Mouse (Mus musculus) hindlimb bud, embryonic 11.5 days (tissue): ENCODE data around the gene Npas3.
A peak's percentile ranks its signal among the peaks of the same experiment; 100 is the strongest.

Experiments used
- DNase-seq: peaks from one replicate; pipeline ENCODE4 v3.0.0-alpha.2; 2012; ENCODE audit warnings: low read depth, low spot score; ENCODE audit errors: extremely low spot score

Npas3 gene

DNA sequence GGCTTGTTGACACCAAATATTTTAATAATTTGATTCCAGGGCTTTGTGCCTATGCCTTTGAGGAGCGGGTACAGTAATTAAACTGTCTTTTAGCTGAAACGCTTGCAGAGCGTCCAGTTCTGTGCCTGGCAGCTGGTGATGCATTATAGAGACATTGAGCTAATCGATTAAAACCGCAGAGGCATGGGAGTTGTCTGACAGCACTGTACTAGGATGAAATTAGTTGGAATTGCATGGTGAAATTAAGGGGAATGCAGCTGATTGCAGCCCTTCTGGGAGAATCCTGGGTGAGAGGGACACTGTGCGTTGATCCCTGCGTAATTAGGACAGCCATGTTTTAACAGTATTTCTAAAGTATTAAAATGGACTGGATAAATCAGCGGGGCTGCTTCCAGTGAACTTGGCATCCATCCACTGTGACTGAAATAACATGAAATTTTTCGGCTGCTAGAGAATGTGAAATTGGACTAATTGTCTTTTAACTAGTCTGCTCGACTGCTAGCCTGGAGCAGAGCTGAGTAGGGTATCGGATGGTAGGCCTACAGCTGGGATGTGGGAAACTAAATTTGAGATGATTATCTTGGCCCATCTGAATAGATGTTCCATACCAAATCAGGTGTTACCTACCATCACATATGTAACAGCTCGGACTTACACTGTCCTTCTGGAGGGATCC is 318.4 kb downstream of the Npas3 start:
- DNase-seq = no peak

DNA sequence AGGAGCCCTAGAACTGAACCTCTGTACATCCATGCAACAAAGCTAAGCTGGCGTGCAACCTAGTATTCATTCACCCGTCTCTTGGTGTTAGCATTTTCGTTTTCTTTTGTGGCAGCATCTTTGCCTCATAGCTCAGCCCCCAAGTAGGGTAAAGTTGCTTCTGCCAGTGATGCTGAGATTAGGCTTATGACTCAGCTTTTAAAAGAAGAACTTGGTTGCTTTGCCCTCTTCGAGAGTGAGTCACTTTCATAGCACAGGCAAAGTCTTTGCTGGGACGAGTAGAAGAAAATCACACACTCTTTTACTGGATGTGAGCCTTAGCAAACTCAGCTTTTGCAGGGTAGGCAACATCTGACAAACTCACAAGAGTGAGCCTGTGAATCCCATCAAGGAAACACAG is 332.7 kb downstream of the Npas3 start:
- no peak for DNase-seq

DNA sequence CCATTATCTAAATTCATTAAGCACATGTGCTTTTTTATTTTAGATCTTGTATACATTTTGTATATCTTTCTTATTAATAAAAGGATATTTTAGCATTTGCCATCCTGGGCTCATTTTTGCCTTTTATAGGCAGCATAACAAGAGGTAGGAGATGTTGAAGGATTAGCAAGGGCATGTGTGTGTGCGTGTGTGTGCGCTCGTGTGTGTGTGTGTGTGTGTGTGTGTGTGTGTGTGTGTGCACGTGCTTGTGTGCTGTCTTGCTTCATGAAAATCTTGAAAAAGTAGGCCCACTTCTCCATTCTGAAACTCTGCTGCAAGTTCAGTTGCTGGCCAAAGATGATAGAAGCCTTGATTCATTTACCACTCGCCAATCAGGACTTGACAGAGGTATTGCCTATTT is 338.8 kb downstream of the Npas3 start:
- DNase-seq = no peak

DNA sequence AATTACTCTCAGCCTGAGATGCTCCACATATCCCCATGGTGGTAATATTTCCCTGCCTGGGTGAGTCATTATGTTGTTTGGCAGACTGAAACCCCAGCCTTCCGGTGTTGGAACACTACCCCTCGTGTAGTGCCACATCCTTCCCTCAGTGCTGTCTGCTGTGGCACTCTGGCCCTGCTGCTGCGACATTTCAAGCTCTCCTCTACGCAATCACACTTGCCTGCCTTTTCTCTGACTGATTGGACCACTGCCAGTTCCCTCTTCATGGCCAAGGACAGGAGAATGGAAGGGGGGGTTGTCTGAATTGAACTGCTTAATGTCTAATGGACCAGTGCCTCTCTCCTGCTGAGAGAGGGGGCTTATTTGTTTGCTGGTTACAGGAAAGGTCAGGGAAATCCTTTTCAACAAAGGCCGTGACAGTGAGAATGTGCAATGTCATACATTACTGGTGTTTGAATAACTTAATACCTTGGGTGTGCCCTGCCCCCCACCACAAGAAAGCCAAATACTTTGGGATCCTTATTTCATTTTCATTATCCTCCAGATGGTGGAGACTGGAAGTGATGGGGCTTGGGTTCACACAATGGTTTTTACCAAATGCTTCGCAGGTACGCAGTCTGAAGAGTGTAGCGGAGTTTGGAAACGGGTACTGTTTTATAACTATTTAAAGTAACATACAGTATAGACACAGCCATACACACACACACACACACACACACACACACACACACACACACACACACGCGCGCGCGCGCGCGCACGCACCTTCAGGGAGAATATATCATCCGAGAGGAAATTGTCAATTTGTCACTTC is 339.4 kb downstream of the Npas3 start:
- no peak for DNase-seq

DNA sequence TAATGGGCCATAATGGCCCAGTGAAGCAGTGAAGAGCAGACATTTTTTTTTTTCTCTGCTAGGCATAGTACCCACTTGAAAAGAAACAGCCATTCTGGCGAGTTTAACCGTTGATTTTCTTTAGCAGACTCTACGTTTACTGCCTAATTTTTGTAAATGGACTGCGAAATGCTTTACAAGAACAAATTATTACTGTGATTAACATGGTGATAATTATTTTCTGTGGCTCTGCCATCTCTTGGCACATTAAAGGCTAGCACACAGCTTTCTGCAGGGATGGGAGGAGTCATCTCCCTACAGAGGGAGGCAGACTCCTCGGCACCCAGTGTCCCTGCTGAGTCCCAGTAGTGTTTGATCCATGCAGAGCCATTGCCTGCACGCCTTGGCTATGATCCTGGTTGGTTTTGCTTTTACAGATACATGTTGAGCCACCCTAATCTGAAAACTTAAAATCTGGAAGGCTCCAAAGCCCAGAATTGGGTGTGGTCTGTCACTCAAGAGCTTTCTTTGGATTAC is 341.0 kb downstream of the Npas3 start:
- no peak for DNase-seq

DNA sequence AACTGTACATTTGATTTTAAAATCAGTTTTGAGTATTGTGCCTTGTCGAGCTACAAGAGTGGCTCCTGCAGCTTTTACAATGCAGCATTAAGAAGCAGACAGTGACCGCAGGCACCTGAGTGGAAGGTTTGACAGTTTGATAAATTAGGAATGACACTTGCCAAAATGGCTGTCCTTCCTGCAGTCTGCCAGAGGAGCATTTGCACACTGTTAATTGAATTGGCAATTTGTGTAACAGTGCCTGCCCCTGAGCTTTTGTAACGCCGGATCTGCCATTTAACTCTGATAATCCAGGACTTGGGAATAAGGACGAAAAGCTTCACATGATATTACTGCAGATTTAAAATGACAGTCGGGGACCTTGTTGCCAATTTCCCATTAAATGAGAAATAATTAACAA is 357.2 kb downstream of the Npas3 start:
- no peak for DNase-seq

DNA sequence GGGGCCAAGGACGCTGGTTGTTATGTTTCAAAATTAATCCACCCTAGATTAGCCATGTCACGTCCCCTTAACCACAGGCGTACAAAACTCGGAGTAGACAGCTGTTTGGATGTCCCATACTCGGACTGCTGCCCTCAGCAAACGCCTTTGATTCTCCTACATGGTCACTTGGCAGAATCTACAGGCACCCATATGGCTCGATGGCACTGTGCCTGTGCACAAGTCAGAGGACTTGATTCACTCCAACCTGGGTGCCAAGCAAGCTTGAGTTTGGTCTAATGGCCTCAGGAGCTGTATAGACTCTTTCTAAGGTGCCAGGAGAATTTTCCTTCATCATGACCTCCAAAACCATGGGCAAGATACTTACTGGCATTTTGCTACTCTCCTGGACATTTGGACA is 363.6 kb downstream of the Npas3 start:
- DNase-seq = no peak

DNA sequence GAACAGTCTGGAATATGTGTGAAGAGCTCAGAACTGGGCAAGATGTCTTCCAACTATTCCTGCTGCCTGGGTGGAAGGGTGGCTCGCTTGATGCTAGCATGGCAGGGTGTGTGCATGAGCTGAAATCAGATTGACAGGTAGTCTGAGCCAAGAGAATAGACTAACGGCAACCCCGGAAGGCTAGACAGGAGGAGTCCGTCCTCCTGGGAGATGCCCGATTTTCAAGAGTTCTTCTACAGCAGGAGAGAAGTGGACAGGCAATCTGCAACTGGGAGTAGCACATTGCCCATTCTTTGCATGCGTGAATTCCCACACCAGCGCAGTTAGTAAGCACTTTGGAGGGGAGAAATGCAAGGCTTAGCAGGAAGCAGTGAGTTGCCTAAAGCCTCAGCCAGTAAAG is 372.8 kb downstream of the Npas3 start:
- DNase-seq = no peak

DNA sequence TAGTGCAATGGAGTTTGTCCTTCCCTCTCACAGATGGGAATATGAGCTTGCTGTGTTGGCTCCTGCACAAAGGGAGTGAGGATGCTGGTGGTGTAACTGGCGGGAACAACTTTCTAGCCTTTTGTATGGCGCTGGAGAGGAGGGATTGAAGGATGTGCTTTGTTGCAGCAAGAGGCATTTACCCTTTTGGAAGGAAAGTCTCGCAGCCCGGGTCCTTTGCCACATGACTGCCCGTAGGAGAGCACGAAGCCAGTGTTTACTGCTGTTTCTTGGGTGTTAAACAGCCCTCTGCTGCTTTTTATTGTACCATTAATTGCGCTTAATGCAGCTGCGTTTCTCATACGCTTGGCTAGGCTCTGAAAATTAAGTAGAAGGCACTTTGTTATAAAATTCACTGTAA is 375.3 kb downstream of the Npas3 start:
- DNase-seq = no peak

DNA sequence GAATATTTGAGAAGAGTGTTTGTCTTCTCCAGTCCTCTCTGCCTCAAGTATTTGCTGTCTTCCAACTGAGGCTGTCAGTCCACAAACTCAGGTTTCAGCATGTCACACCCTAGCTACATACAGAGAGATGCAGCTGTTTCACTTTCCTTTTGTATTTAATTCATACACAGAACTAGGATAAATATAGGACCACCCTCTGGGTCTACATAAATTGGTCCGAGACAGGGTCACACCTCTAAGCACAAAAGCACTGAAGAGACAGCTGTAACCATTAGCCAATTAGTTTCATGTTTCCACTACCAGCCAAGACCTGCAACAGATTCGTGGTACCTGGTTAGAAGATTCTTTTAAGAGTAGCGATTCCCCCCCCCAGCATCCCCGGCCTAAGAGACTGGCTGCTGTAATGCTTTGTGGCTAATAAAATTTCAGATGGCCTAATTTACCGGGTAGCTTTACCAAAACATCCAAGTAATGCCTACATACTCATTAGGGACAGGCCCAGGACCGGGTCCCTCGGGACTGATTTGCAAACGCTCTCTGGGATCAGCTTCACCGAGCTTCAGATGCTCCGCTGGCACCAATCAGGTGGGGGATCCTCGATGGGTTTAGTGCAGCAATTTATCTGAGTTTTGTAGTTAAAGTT is 376.0 kb downstream of the Npas3 start:
- peak; percentile 47 for DNase-seq

DNA sequence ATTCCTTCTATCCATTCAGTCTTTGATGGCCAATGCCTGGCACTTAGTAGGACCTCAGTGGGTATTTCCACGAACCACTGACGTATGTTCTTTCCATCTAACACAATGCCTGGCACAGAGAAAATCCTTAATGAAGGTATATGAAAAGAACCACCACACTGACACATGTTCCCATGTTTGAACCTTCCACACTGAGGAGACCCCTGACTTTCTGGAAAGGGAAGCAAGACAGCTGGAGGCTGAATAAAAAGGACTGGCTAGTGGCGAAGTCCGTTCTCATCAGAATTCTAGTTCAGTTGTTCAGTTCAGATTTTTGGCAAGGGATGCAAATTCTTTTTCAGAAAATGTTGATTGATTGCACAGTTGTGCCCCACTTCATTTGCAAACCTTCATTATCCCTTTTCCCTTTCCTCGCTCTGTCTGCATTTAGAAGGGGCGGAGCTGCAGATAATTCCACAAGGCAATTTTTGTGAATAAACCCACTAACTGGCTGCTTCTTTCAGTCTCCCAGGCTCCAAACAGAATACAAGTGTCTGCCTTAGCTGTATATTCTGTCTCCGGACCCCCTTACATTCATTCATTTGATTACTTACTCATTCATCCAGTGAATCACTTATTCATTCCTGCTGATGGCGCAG is 381.1 kb downstream of the Npas3 start:
- DNase-seq = no peak

DNA sequence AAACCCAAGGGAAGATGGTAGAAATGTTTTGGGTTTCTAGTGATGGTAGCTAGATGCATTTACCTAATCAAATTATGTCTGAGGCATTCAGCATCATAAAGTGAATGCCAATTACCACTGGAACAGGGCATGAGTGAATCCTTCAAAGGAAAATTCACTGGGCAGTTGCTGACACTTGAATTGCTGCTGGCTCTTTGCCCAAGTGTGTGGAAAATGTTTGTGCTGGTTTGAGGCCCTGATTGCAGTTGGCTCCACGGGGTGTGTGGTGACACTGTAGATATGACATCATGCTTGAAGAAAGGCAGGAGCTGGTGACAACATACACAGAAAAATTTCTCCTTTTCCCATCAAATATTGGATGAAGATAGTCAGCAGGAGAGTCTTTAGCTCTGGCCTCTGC is 382.1 kb downstream of the Npas3 start:
- DNase-seq = no peak

DNA sequence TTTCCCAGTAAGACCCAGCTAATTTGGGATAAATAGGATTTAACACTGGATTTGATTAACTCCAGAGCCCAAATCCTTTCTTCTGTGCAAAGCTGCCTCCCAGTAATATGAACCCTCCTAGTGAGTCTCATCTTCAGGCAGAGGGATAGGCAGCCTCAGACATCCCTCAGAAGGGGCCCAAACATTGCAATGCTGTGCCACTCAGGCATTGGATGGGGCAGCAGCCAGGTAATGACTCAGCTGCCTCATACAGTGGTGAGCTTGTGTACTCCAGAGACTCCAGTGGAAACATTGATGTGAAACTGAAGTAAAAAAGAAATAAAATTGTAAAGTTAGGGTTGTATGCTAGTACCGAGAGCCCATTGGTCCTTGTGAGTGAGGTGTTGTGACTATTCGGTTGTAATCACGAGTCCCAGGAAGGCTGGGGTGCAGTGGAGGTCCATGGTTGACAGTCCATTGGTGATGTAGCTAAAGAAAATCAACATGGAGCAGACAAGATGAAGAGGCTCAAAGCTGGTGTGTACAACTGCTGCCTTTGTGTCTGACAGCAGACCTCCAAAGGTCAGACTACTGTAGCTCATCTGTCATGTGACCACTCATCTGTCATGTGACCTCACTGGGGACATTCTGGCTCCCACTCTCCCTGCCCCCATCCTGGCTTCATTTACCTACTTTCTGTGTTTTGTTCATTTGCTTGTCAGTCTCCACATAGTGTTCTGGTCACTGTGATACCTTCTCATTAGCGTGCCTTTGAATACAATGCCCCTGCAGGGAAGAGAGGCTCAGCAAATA is 383.0 kb downstream of the Npas3 start:
- no peak for DNase-seq

DNA sequence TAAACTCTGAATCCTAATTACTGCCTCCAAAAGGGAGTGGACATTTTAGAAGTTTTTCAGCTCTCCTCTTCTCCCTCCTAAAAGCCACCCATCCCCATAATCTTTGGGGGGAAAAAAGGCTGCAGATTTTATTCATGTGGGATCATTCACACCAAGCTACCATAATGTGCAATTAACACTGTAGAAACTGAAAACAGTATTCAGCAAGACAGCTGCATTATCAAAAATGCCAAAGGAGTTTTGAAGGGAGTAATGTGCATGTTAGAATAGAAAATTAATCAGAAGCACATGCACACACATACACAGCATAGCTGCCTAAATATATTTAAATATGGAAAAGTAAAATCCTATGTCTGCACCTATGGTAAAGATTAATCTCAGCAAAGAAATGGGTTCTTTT is 390.1 kb downstream of the Npas3 start:
- DNase-seq = no peak

DNA sequence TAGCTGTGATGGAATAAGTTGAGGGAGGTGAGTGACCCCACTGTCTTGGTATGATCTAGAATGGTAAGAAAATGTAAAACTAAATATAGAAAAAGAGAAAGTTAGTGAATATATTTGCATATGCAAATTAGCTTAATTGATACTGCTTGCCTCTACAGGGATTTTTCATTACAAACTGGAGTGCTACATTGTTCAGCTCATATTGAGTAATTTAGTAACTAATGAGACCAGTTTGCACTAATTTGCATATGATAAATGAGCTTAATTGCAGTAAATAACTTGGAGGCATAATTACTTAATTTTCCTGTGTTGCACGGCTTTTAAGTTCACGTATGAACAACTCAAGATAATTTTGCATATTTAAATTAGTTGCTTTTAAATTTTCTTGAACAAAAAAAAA is 398.8 kb downstream of the Npas3 start:
- no peak for DNase-seq

DNA sequence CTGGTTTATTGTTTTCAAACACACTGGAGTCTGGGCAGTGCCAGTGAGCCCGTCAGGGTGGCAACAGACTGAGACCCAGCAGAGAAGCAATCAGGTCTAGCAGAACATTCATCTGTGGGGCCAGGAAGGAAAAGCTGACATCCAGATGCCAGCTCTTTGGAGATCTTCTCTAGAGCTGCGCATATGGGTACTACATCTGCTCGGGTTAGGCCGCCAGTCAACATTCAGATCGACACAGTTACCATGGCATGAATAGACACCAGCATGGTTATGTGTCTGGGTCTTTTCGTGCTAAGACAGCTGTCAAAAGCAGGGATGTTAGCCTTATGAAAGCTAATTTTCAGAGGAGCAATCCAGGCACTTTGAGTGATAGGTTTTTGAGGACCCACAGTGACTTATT is 407.8 kb downstream of the Npas3 start:
- no peak for DNase-seq

DNA sequence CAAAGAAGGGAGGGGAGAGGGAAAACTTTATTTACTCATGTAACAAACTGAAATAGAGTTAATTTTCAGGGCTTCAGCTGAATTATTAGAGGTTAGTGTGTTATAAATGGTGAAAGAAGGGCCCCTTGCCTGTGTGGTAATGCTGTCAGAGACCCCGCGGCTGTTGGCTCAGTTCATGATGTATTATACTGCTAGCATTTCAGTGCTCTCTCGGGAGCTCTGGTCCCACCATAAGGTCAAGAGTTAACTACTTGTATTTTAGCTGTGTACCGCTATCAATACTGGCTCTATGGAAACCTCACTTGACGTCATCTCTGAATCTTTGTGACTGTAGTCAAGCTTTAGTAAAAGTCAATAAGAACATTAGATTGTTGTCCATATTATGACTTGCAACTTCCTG is 415.6 kb downstream of the Npas3 start:
- peak; percentile 62 for DNase-seq

DNA sequence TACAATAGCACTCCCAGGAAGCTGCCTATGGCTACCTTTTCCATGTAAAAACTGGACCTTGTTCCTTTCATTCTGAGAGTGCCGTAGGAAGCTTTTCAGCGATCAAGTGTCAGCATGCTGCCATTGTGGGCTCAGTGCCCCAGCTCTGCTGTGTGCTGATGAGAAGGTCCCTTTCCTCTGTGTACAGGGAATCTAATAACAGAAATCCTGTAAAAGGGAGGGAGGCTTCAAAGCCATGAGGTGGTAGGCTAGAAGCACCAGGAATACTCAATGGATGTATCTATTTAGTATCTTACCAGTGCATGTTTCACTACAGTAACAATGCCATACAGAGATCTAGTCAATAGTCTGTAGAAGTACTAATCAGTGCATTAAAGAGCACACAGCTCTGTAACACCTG is 423.4 kb downstream of the Npas3 start:
- no peak for DNase-seq

DNA sequence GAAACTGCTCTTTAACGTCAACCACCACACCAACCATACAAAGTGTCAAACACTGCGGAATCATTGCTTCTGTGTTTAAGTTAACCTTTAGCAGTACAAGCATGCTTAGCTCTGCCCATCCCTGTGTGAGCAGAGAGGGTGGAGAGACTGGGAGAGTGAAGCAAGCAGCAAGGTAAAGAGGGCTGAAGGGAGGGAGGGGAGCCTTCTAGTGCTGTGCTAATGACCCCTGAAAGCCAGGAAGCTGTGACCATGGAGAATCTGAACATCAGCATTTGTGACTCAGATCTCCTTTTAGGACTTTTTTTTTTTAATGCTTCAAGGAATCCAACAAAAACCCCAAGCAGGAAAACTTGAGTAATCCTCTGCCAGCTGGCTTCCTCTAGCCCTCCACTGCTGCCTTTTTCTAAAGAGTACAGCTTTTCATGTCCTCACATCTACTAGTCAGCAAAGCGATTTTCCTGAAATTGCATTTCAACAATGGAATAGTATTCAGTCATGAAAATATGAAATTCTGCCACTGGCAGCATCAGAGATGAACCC is 428.7 kb downstream of the Npas3 start:
- no peak for DNase-seq

DNA sequence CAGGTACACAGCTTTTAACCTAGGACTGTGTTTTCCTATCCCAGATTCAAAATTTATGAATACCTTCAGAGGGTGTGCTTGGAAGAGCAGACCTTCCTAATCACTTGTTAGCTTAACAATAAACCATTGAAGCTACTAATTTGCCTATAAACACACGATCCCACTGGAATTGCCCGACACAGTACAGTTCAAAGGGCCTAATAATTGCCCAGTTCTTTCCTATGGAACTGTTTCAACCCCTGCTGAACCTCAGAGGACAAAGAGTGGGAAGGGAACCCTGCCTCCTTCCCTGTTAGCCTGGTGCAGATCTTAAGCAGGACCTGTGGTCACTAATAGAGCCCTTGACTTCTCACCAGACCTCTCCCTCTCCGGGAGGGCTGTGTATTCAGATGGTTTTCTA is 429.7 kb downstream of the Npas3 start:
- no peak for DNase-seq
